Mouse (Mus musculus): ENCODE data around the gene Dnah8. TPM values are rescaled to one million over a fixed set of nuclear protein-coding genes. Genes with fewer than 3 reads are reported as not detected.

Dnah8 gene
- polyA plus RNA-seq, 1 experiment from 2014 or later: 9.2 TPM

- Histone ChIP-seq H3K27ac (ENCODE audit: low read length) (no peak overlapping the region), H3K4me1 (replicated peaks; ENCODE audit: control insufficient read depth, insufficient read depth, low read length) (no peaks in the 10 kb centered on the region), H3K9ac (ENCODE audit: low read length) (no peak overlapping the region), H3K4me2 (ENCODE audit: low read depth, low read length) (no peak overlapping the region), H3K27me3 (ENCODE audit: control insufficient read depth, insufficient read depth, low read depth, low read length) (no peaks in the 10 kb centered on the region), H3K36me3 (ENCODE audit: control insufficient read depth, insufficient read depth, low read length) (no peaks in the 10 kb centered on the region), H3K9me3 (ENCODE audit: control insufficient read depth, low read length) (no peaks in the 10 kb centered on the region), H3K4me3 (ENCODE audit: low read length) (no peak overlapping the region)
- WGBS: 24% methylated on average over 12 of the region's 12 CpGs
- ATAC-seq (ENCODE audit: low read depth): no peak
Measured at GRCm38 (mm10) chr17:30805511-30806059, 181.4 kb downstream of the Dnah8 start.

GRCm38 (mm10) chr17:30808866-30809660, 184.9 kb downstream of the Dnah8 start:
- no peaks in the 10 kb centered on the region for H3K9me3 ChIP-seq (ENCODE audit: control insufficient read depth, low read length)
- no peaks in the 10 kb centered on the region for H3K36me3 ChIP-seq (ENCODE audit: control insufficient read depth, insufficient read depth, low read length)
- H3K4me3 ChIP-seq (ENCODE audit: low read length): no peak overlapping the region
- 62% methylated on average over 15 of the region's 15 CpGs for WGBS
- H3K4me2 ChIP-seq (ENCODE audit: low read depth, low read length): no peak overlapping the region
- H3K9ac ChIP-seq (ENCODE audit: low read length): no peak overlapping the region
- H3K27me3 ChIP-seq (ENCODE audit: control insufficient read depth, insufficient read depth, low read depth, low read length): no peaks in the 10 kb centered on the region
- no peaks in the 10 kb centered on the region for H3K4me1 ChIP-seq (replicated peaks; ENCODE audit: control insufficient read depth, insufficient read depth, low read length)
- no peak overlapping the region for H3K27ac ChIP-seq (ENCODE audit: low read length)
- ATAC-seq (ENCODE audit: low read depth): no peak

- Histone ChIP-seq H3K4me3 (ENCODE audit: low read length) (no peak overlapping the region), H3K4me2 (ENCODE audit: low read depth, low read length) (no peak overlapping the region), H3K4me1 (replicated peaks; ENCODE audit: control insufficient read depth, insufficient read depth, low read length) (no peaks in the 10 kb centered on the region), H3K27ac (ENCODE audit: low read length) (no peak overlapping the region), H3K36me3 (ENCODE audit: control insufficient read depth, insufficient read depth, low read length) (no peaks in the 10 kb centered on the region), H3K9me3 (ENCODE audit: control insufficient read depth, low read length) (no peaks in the 10 kb centered on the region), H3K9ac (ENCODE audit: low read length) (no peak overlapping the region), H3K27me3 (ENCODE audit: control insufficient read depth, insufficient read depth, low read depth, low read length) (no peaks in the 10 kb centered on the region)
- WGBS: 77% methylated on average over 16 of the region's 16 CpGs
- no peak for ATAC-seq (ENCODE audit: low read depth)
Measured at GRCm38 (mm10) chr17:30809926-30810660, 185.9 kb downstream of the Dnah8 start.

GRCm38 (mm10) chr17:30818543-30818942, 194.4 kb downstream of the Dnah8 start:
- no peaks in the 10 kb centered on the region for H3K27me3 ChIP-seq (ENCODE audit: control insufficient read depth, insufficient read depth, low read depth, low read length)
- H3K36me3 ChIP-seq (ENCODE audit: control insufficient read depth, insufficient read depth, low read length): no peaks in the 10 kb centered on the region
- 92% methylated on average over 5 of the region's 5 CpGs for WGBS
- no peaks in the 10 kb centered on the region for H3K9me3 ChIP-seq (ENCODE audit: control insufficient read depth, low read length)
- no peak overlapping the region for H3K4me3 ChIP-seq (ENCODE audit: low read length)
- no peak overlapping the region for H3K27ac ChIP-seq (ENCODE audit: low read length)
- no peak overlapping the region for H3K9ac ChIP-seq (ENCODE audit: low read length)
- no peak for ATAC-seq (ENCODE audit: low read depth)
- H3K4me2 ChIP-seq (ENCODE audit: low read depth, low read length): no peak overlapping the region
- no peaks in the 10 kb centered on the region for H3K4me1 ChIP-seq (replicated peaks; ENCODE audit: control insufficient read depth, insufficient read depth, low read length)

- no peaks in the 10 kb centered on the region for H3K36me3 ChIP-seq (ENCODE audit: control insufficient read depth, insufficient read depth, low read length)
- no peaks in the 10 kb centered on the region for H3K27me3 ChIP-seq (ENCODE audit: control insufficient read depth, insufficient read depth, low read depth, low read length)
- ATAC-seq (ENCODE audit: low read depth): no peak
- WGBS: 93% methylated on average over 8 of the region's 8 CpGs
- no peak overlapping the region for H3K27ac ChIP-seq (ENCODE audit: low read length)
- H3K9me3 ChIP-seq (ENCODE audit: control insufficient read depth, low read length): no peaks in the 10 kb centered on the region
- no peaks in the 10 kb centered on the region for H3K4me1 ChIP-seq (replicated peaks; ENCODE audit: control insufficient read depth, insufficient read depth, low read length)
- no peak overlapping the region for H3K4me2 ChIP-seq (ENCODE audit: low read depth, low read length)
- H3K4me3 ChIP-seq (ENCODE audit: low read length): no peak overlapping the region
- H3K9ac ChIP-seq (ENCODE audit: low read length): no peak overlapping the region
Measured at GRCm38 (mm10) chr17:30819134-30819533, 195.0 kb downstream of the Dnah8 start.

- no peak overlapping the region for H3K27ac ChIP-seq (ENCODE audit: low read length)
- no peaks in the 10 kb centered on the region for H3K27me3 ChIP-seq (ENCODE audit: control insufficient read depth, insufficient read depth, low read depth, low read length)
- ATAC-seq (ENCODE audit: low read depth): no peak
- H3K4me3 ChIP-seq (ENCODE audit: low read length): no peak overlapping the region
- H3K4me2 ChIP-seq (ENCODE audit: low read depth, low read length): no peak overlapping the region
- WGBS: 29% methylated on average over 6 of the region's 6 CpGs
- H3K9ac ChIP-seq (ENCODE audit: low read length): no peak overlapping the region
- H3K9me3 ChIP-seq (ENCODE audit: control insufficient read depth, low read length): no peaks in the 10 kb centered on the region
- no peaks in the 10 kb centered on the region for H3K4me1 ChIP-seq (replicated peaks; ENCODE audit: control insufficient read depth, insufficient read depth, low read length)
- H3K36me3 ChIP-seq (ENCODE audit: control insufficient read depth, insufficient read depth, low read length): no peaks in the 10 kb centered on the region
Measured at GRCm38 (mm10) chr17:30821115-30821514, 197.0 kb downstream of the Dnah8 start.

GRCm38 (mm10) chr17:30824473-30824872, 200.3 kb downstream of the Dnah8 start:
- Histone ChIP-seq H3K27me3 (ENCODE audit: control insufficient read depth, insufficient read depth, low read depth, low read length) (no peaks in the 10 kb centered on the region), H3K9ac (ENCODE audit: low read length) (no peak overlapping the region), H3K4me1 (replicated peaks; ENCODE audit: control insufficient read depth, insufficient read depth, low read length) (no peaks in the 10 kb centered on the region), H3K4me3 (ENCODE audit: low read length) (no peak overlapping the region), H3K36me3 (ENCODE audit: control insufficient read depth, insufficient read depth, low read length) (no peaks in the 10 kb centered on the region), H3K27ac (ENCODE audit: low read length) (no peak overlapping the region), H3K9me3 (ENCODE audit: control insufficient read depth, low read length) (no peaks in the 10 kb centered on the region), H3K4me2 (ENCODE audit: low read depth, low read length) (no peak overlapping the region)
- ATAC-seq (ENCODE audit: low read depth): no peak
- WGBS: 84% methylated on average over 7 of the region's 7 CpGs

GRCm38 (mm10) chr17:30825731-30826304, 201.7 kb downstream of the Dnah8 start:
- no peak for ATAC-seq (ENCODE audit: low read depth)
- Histone ChIP-seq H3K27me3 (ENCODE audit: control insufficient read depth, insufficient read depth, low read depth, low read length) (no peaks in the 10 kb centered on the region), H3K4me3 (ENCODE audit: low read length) (no peak overlapping the region), H3K4me1 (replicated peaks; ENCODE audit: control insufficient read depth, insufficient read depth, low read length) (no peaks in the 10 kb centered on the region), H3K9ac (ENCODE audit: low read length) (no peak overlapping the region), H3K36me3 (ENCODE audit: control insufficient read depth, insufficient read depth, low read length) (no peaks in the 10 kb centered on the region), H3K27ac (ENCODE audit: low read length) (no peak overlapping the region), H3K4me2 (ENCODE audit: low read depth, low read length) (no peak overlapping the region), H3K9me3 (ENCODE audit: control insufficient read depth, low read length) (no peaks in the 10 kb centered on the region)
- 74% methylated on average over 11 of the region's 11 CpGs for WGBS

- no peaks in the 10 kb centered on the region for H3K9me3 ChIP-seq (ENCODE audit: control insufficient read depth, low read length)
- H3K4me3 ChIP-seq (ENCODE audit: low read length): no peak overlapping the region
- ATAC-seq (ENCODE audit: low read depth): no peak
- H3K36me3 ChIP-seq (ENCODE audit: control insufficient read depth, insufficient read depth, low read length): no peaks in the 10 kb centered on the region
- no peak overlapping the region for H3K27ac ChIP-seq (ENCODE audit: low read length)
- H3K27me3 ChIP-seq (ENCODE audit: control insufficient read depth, insufficient read depth, low read depth, low read length): no peaks in the 10 kb centered on the region
- WGBS: 98% methylated on average over 2 of the region's 2 CpGs
- no peak overlapping the region for H3K4me2 ChIP-seq (ENCODE audit: low read depth, low read length)
- no peaks in the 10 kb centered on the region for H3K4me1 ChIP-seq (replicated peaks; ENCODE audit: control insufficient read depth, insufficient read depth, low read length)
- H3K9ac ChIP-seq (ENCODE audit: low read length): no peak overlapping the region
Measured at GRCm38 (mm10) chr17:30831170-30831569, 207.0 kb downstream of the Dnah8 start.

Data from lung, embryonic 16.5 days (tissue).